Mouse (Mus musculus) neural tube, embryonic 14.5 days (tissue): ENCODE measurements around the gene Tspan17. TPM values are rescaled to one million over a fixed set of nuclear protein-coding genes. Genes with fewer than 3 reads are reported as not detected.

Experiments
- ATAC-seq: fragments of 200-750 bp; cut with Nextera tagmentation; 2 replicates; pipeline ENCODE4 v1.8.0; 2017; ENCODE audit warnings: low read depth, mild to moderate bottlenecking, moderate TSS enrichment, moderate library complexity
- H3K27ac ChIP-seq: fragments of 300-500 bp; sonication (generic); 2 replicates; pipeline ENCODE4 v1.5.1; 2014; ENCODE audit warnings: low read depth, mild to moderate bottlenecking, control low read depth, low read length, moderate library complexity, mixed read lengths
- H3K27me3 ChIP-seq: fragments of 300-500 bp; sonication (generic); 2 replicates; pipeline ENCODE4 v1.6.1; 2014; ENCODE audit warnings: low read length; ENCODE audit not compliant: control insufficient read depth, insufficient read depth
- H3K36me3 ChIP-seq: fragments of 300-500 bp; sonication (generic); 2 replicates; pipeline ENCODE4 v1.6.1; 2014; ENCODE audit warnings: low read length, mixed read lengths; ENCODE audit not compliant: control insufficient read depth, insufficient read depth
- H3K4me1 ChIP-seq: fragments of 300-500 bp; sonication (generic); 2 replicates; pipeline ENCODE4 v1.6.1; 2014; ENCODE audit warnings: low read length; ENCODE audit not compliant: control insufficient read depth, insufficient read depth
- H3K4me2 ChIP-seq: fragments of 300-500 bp; sonication (generic); 2 replicates; pipeline ENCODE4 v1.6.1; 2014; ENCODE audit warnings: mild to moderate bottlenecking, low read depth, low read length, control low read depth
- H3K4me3 ChIP-seq: fragments of 300-500 bp; sonication (generic); 2 replicates; pipeline ENCODE4 v1.5.1; 2014; ENCODE audit warnings: low read depth, low read length, control low read depth, mixed read lengths
- H3K9ac ChIP-seq: fragments of 300-500 bp; sonication (generic); replicated peaks from 2 replicates; pipeline ENCODE4 v1.6.1; 2014; ENCODE audit warnings: low read depth, mild to moderate bottlenecking, control low read depth, low read length, mixed read lengths
- H3K9me3 ChIP-seq: fragments of 300-500 bp; sonication (generic); 2 replicates; pipeline ENCODE4 v1.6.1; 2016; ENCODE audit warnings: low read length; ENCODE audit not compliant: control insufficient read depth
- WGBS: fragments of 180-500 bp; shearing (Covaris S2); extraction: QIAGEN DNeasy Blood & Tissue Kit; methylation state at CpG from one replicate; pipeline ENCODE4 v1.1.7; 2014; 5-methylcytosine and 5-hydroxymethylcytosine counted together
- polyA plus RNA-seq: library from polyadenylated mRNA; unstranded; fragments of >200 nt; fragmentation: Nextera tagmentation; extraction: Ambion mirVana; gene quantifications from 2 replicates; pipeline ENCODE4 v1.2.1, GENCODE M21; 2014

The Tspan17 gene
- polyA plus RNA-seq, 1 experiment from 2014 or later: 78.1 TPM

GRCm38 (mm10) chr13:54813381-54813780 lies 24.2 kb downstream of the Tspan17 start:
- Histone ChIP-seq H3K27me3 (no peaks in the 10 kb centered on the region), H3K9me3 (peaks cover 3% of the 10 kb centered on the region; the same call in 1 of the 2 replicates), H3K9ac (no peak overlapping the region), H3K27ac (no peak overlapping the region), H3K4me3 (no peak overlapping the region), H3K4me1 (no peaks in the 10 kb centered on the region), H3K4me2 (no peak overlapping the region), H3K36me3 (no peaks in the 10 kb centered on the region)
- WGBS: 94% methylated on average over 9 of the region's 9 CpGs
- ATAC-seq: no peak

GRCm38 (mm10) chr13:54818399-54819254 lies 29.4 kb downstream of the Tspan17 start:
- H3K4me2 ChIP-seq: 0 out of 2 replicates have a peak overlapping the region, but pooled peaks have one; percentile 6
- H3K27ac ChIP-seq: peak overlapping the region; percentile 70
- no peaks in the 10 kb centered on the region for H3K4me1 ChIP-seq
- H3K36me3 ChIP-seq: no peaks in the 10 kb centered on the region
- peak; percentile 69 for ATAC-seq
- no peaks in the 10 kb centered on the region for H3K27me3 ChIP-seq
- no peak overlapping the region for H3K9ac ChIP-seq
- H3K4me3 ChIP-seq: no peak overlapping the region
- no peaks in the 10 kb centered on the region for H3K9me3 ChIP-seq
- 16% methylated on average over 17 of the region's 17 CpGs for WGBS

- H3K4me2 ChIP-seq: no peak overlapping the region
- 89% methylated on average over 4 of the region's 4 CpGs for whole genome bisulfite sequencing
- H3K4me3 ChIP-seq: no peak overlapping the region
- ATAC-seq: no peak
- no peaks in the 10 kb centered on the region for H3K9me3 ChIP-seq
- peaks cover 4% of the 10 kb centered on the region for H3K4me1 ChIP-seq
- H3K27me3 ChIP-seq: no peaks in the 10 kb centered on the region
- no peak overlapping the region for H3K27ac ChIP-seq
- H3K9ac ChIP-seq: no peak overlapping the region
- no peaks in the 10 kb centered on the region for H3K36me3 ChIP-seq
Measured at GRCm38 (mm10) chr13:54821106-54821505, 31.9 kb downstream of the Tspan17 start.

GRCm38 (mm10) chr13:54821931-54822330 lies 32.8 kb downstream of the Tspan17 start:
- H3K4me1 ChIP-seq: peaks cover 4% of the 10 kb centered on the region
- H3K4me3 ChIP-seq: no peak overlapping the region
- no peak overlapping the region for H3K27ac ChIP-seq
- H3K9ac ChIP-seq: no peak overlapping the region
- H3K27me3 ChIP-seq: no peaks in the 10 kb centered on the region
- H3K9me3 ChIP-seq: no peaks in the 10 kb centered on the region
- WGBS: 85% methylated on average over 2 of the region's 2 CpGs
- H3K36me3 ChIP-seq: no peaks in the 10 kb centered on the region
- ATAC-seq: no peak
- no peak overlapping the region for H3K4me2 ChIP-seq

- no peak overlapping the region for H3K9ac ChIP-seq
- no peak overlapping the region for H3K27ac ChIP-seq
- H3K36me3 ChIP-seq: no peaks in the 10 kb centered on the region
- peak overlapping the region; percentile 7; the same call in 1 of the 2 replicates for H3K4me2 ChIP-seq
- H3K4me1 ChIP-seq: peaks cover 4% of the 10 kb centered on the region
- ATAC-seq: peak; percentile 38
- no peak overlapping the region for H3K4me3 ChIP-seq
- no peaks in the 10 kb centered on the region for H3K9me3 ChIP-seq
- WGBS: 17% methylated on average over 25 of the region's 25 CpGs
- no peaks in the 10 kb centered on the region for H3K27me3 ChIP-seq
Measured at GRCm38 (mm10) chr13:54824111-54824931, 35.1 kb downstream of the Tspan17 start.

GRCm38 (mm10) chr13:54827992-54828391 lies 38.8 kb downstream of the Tspan17 start:
- H3K27ac ChIP-seq: no peak overlapping the region
- no peak for ATAC-seq
- no peak overlapping the region for H3K4me2 ChIP-seq
- H3K9me3 ChIP-seq: no peaks in the 10 kb centered on the region
- H3K27me3 ChIP-seq: no peaks in the 10 kb centered on the region
- no peaks in the 10 kb centered on the region for H3K36me3 ChIP-seq
- H3K9ac ChIP-seq: no peak overlapping the region
- no peak overlapping the region for H3K4me3 ChIP-seq
- 64% methylated on average over 7 of the region's 7 CpGs for WGBS
- peaks cover 4% of the 10 kb centered on the region for H3K4me1 ChIP-seq

GRCm38 (mm10) chr13:54828508-54828907 lies 39.3 kb downstream of the Tspan17 start:
- H3K27me3 ChIP-seq: no peaks in the 10 kb centered on the region
- H3K27ac ChIP-seq: no peak overlapping the region
- peaks cover 4% of the 10 kb centered on the region for H3K4me1 ChIP-seq
- no peak overlapping the region for H3K9ac ChIP-seq
- WGBS: 61% methylated on average over 6 of the region's 6 CpGs
- no peak overlapping the region for H3K4me3 ChIP-seq
- no peak for ATAC-seq
- H3K9me3 ChIP-seq: no peaks in the 10 kb centered on the region
- H3K36me3 ChIP-seq: no peaks in the 10 kb centered on the region
- H3K4me2 ChIP-seq: no peak overlapping the region

GRCm38 (mm10) chr13:54829450-54829849 lies 40.3 kb downstream of the Tspan17 start:
- H3K9ac ChIP-seq: no peak overlapping the region
- H3K4me3 ChIP-seq: no peak overlapping the region
- no peaks in the 10 kb centered on the region for H3K36me3 ChIP-seq
- H3K9me3 ChIP-seq: no peaks in the 10 kb centered on the region
- no peak overlapping the region for H3K27ac ChIP-seq
- H3K27me3 ChIP-seq: no peaks in the 10 kb centered on the region
- ATAC-seq: no peak
- WGBS: 8% methylated on average over 13 of the region's 13 CpGs
- peaks cover 4% of the 10 kb centered on the region for H3K4me1 ChIP-seq
- H3K4me2 ChIP-seq: no peak overlapping the region
